Mouse (Mus musculus) lung, adult 2 months (tissue): Measurements from ENCODE around the gene Slc2a9.

ENCODE experiments used
- CTCF ChIP-seq: fragments of 200-500 bp; IDR thresholded peaks from 2 replicates; pipeline ENCODE4 v1.5.1; 2011; ENCODE audit warnings: mild to moderate bottlenecking, low read length, control low read depth; ENCODE audit not compliant: insufficient read depth
- POLR2A ChIP-seq: fragments of 200-500 bp; IDR thresholded peaks from 2 replicates; pipeline ENCODE4 v1.6.1; 2011; ENCODE audit warnings: low read depth, mild to moderate bottlenecking, control low read depth, low read length, borderline replicate concordance; ENCODE audit errors: extremely low read depth

- TF ChIP-seq CTCF (no peak), POLR2A (no peak)
Measured at GRCm38 (mm10) chr5:38366650-38367470, 136.1 kb downstream of the Slc2a9 start.
